Mouse (Mus musculus) thymus, adult 2 months (tissue): ENCODE data around the gene Fbxo5.

Experiments used
- CTCF ChIP-seq: fragments of 200-500 bp; IDR thresholded peaks from 2 replicates; pipeline ENCODE4 v1.5.1; 2012; ENCODE audit warnings: mild to moderate bottlenecking, control low read depth, low read length, moderate library complexity, borderline replicate concordance; ENCODE audit not compliant: control insufficient read depth, poor library complexity, insufficient read depth; ENCODE audit errors: extremely low read depth
- POLR2A ChIP-seq: fragments of 200-500 bp; IDR thresholded peaks from 2 replicates; pipeline ENCODE4 v1.6.1; 2012; ENCODE audit warnings: mild to moderate bottlenecking, low read length, control low read depth, moderate library complexity; ENCODE audit not compliant: control insufficient read depth, poor library complexity, insufficient read depth; ENCODE audit errors: extremely low read depth

GRCm38 (mm10) chr10:5798069-5798468 is 7.3 kb downstream of the Fbxo5 start:
- no peak for TF ChIP-seq CTCF
- no peak for TF ChIP-seq POLR2A
